Mouse (Mus musculus) brain, embryonic 14.5 days (tissue): ENCODE data around the gene Cyth4. TPM values are rescaled to one million over a fixed set of nuclear protein-coding genes. Genes with fewer than 3 reads are reported as not detected.
A peak's percentile ranks its signal among the peaks of the same experiment; 100 is the strongest.

Source experiments
- DNase-seq: peaks from one replicate; pipeline ENCODE4 v3.0.0-alpha.2; 2011; ENCODE audit warnings: low read depth
- CTCF ChIP-seq: fragments of 200-500 bp; IDR thresholded peaks from 2 replicates; pipeline ENCODE4 v1.5.1; 2012; ENCODE audit warnings: inconsistent platforms, mild to moderate bottlenecking, moderate library complexity, borderline replicate concordance; ENCODE audit not compliant: insufficient read depth, insufficient read length; ENCODE audit errors: extremely low read depth
- POLR2A ChIP-seq: fragments of 200-500 bp; IDR thresholded peaks from 2 replicates; pipeline ENCODE4 v1.6.1; 2012; ENCODE audit warnings: mild to moderate bottlenecking, inconsistent platforms, borderline replicate concordance; ENCODE audit not compliant: poor library complexity, insufficient read depth, insufficient read length, severe bottlenecking; ENCODE audit errors: extremely low read depth
- polyA plus RNA-seq: library from polyadenylated mRNA; depleted of rRNA; stranded (reverse); fragments of >200 nt; gene quantifications from 2 replicates; pipeline ENCODE4 v1.2.3, GENCODE M21; 2012; rRNA removed

Cyth4 gene
- 4.0 and 4.8 TPM in 2 replicates for polyA plus RNA-seq

- TF ChIP-seq CTCF (no peak), POLR2A (no peak)
- no peak for DNase-seq
Measured at GRCm38 (mm10) chr15:78596914-78597313, at the start of gene Cyth4. TSS of gene Cyth4 (plus strand) at chr15:78597047.

GRCm38 (mm10) chr15:78547415-78548335, 49.2 kb upstream of the Cyth4 start:
- DNase-seq, result no peak
- no peak for TF ChIP-seq POLR2A
- peak; percentile 27; the same call in 1 of the 2 replicates for TF ChIP-seq CTCF

GRCm38 (mm10) chr15:78548336-78548665, 48.5 kb upstream of the Cyth4 start:
- TF ChIP-seq CTCF (no peak), POLR2A (no peak)
- DNase-seq, result no peak

- no peak for DNase-seq
- no peak for TF ChIP-seq CTCF
- TF ChIP-seq POLR2A, result no peak
Measured at GRCm38 (mm10) chr15:78548711-78549110, 48.1 kb upstream of the Cyth4 start.

- no peak for TF ChIP-seq CTCF
- no peak for TF ChIP-seq POLR2A
- DNase-seq, result no peak
Measured at GRCm38 (mm10) chr15:78549189-78549734, 47.6 kb upstream of the Cyth4 start.

GRCm38 (mm10) chr15:78554545-78555313, 42.1 kb upstream of the Cyth4 start:
- DNase-seq, result no peak
- TF ChIP-seq CTCF, result no peak
- no peak for TF ChIP-seq POLR2A

- no peak for TF ChIP-seq POLR2A
- no peak for TF ChIP-seq CTCF
- DNase-seq, result no peak
Measured at GRCm38 (mm10) chr15:78557693-78558535, 38.9 kb upstream of the Cyth4 start.

- no peak for TF ChIP-seq POLR2A
- TF ChIP-seq CTCF, result no peak
- no peak for DNase-seq
Measured at GRCm38 (mm10) chr15:78559141-78559979, 37.5 kb upstream of the Cyth4 start.

- no peak for DNase-seq
Measured at GRCm38 (mm10) chr15:78563344-78563743, 33.5 kb upstream of the Cyth4 start.

GRCm38 (mm10) chr15:78563937-78564336, 32.9 kb upstream of the Cyth4 start:
- TF ChIP-seq CTCF (no peak), POLR2A (no peak)
- DNase-seq, result no peak

More at GRCm38 (mm10) chr15:78563344-78563743, 33.5 kb upstream of the Cyth4 start:
- no peak for TF ChIP-seq POLR2A
- no peak for TF ChIP-seq CTCF

GRCm38 (mm10) chr15:78564764-78565435, 31.9 kb upstream of the Cyth4 start:
- DNase-seq, result no peak
- TF ChIP-seq POLR2A, result no peak
- no peak for TF ChIP-seq CTCF

- no peak for DNase-seq
- no peak for TF ChIP-seq CTCF
- no peak for TF ChIP-seq POLR2A
Measured at GRCm38 (mm10) chr15:78567608-78568120, 29.2 kb upstream of the Cyth4 start.
